Mouse (Mus musculus): ENCODE results near the gene Olfr237-ps1. TPM values are rescaled to one million over a fixed set of nuclear protein-coding genes. Genes with fewer than 3 reads are reported as not detected.

Gene Olfr237-ps1
- not detected in 2 replicates for total RNA-seq (2023)

DNA sequence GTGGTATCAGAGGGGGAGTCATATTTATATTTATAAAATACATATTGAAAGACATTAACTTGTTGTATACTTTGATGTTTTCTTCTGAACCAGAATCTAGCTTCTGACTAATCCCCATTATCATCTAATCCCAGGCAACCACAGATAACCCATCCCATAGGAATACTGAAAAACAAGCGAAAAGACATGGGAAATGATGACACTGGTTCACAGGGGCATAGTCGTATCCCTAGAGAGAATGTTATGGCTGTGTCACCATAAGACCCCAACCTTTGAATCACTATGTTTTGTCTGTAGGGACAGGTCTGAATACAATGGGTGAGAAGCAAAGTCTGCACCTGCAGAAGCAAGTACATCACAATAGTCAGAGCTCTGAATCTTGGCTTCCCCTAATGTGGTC, at the start of gene Olfr237-ps1:
Gene Olfr237-ps1, plus strand, starts transcription at position 301 of the 400 bp plus-strand sequence.

DNA sequence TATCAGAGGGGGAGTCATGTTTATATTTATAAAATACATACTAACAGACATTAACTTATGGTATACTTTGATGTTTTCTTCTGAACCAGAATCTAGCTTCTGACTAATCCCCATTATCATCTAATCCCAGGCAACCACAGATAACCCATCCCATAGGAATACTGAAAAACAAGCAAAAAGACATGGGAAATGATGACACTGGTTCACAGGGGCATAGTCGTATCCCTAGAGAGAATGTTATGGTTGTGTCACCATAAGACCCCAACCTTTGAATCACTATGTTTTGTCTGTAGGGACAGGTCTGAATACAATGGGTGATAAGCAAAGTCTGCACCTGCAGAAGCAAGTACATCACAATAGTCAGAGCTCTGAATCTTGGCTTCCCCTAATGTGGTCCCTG, 40.3 kb upstream of the Olfr237-ps1 start, which contains the start of gene Olfr441:
Gene Olfr441, plus strand, starts transcription at position 301 of the 400 bp plus-strand sequence.

DNA sequence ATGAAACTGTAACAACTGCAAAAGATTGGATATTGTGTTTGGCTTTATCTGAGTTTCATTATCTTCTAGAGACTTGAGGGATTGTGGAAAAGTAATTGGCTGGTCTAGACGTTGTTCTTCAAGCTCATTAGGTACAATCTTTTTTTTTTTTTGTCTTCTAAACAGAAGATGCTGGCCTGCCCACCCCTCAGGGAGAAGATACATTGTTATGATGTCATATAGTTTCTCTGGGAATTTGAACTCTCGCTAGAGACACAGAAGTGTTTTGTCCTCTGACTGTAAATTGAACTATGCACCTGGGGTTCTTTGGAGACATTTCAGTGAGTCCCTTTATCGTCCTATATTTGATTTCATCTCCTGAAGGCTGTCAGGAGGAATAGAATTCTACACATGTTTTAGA, 16.6 kb downstream of the Olfr237-ps1 start, which contains the start of gene Olfr437:
Gene Olfr437, plus strand, starts transcription at position 301 of the 400 bp plus-strand sequence.

GRCm38 (mm10) chr6:43171840-43172239, 25.5 kb downstream of the Olfr237-ps1 start, which contains the start of gene Olfr13:
TSS of gene Olfr13 (plus strand) at chr6:43172140.

GRCm38 (mm10) chr6:43196781-43197180, 50.4 kb downstream of the Olfr237-ps1 start, which contains the start of gene Olfr435:
TSS of gene Olfr435 (plus strand) at chr6:43197146.

Other genes starting within 250 kb of the Olfr237-ps1 start
- not detected in 2 replicates for gene Olfr447, start 237.7 kb upstream of the Olfr237-ps1 start, total RNA-seq (2023)
- not detected in 2 replicates for gene Olfr446, start 225.2 kb upstream of the Olfr237-ps1 start, total RNA-seq (2023)
- not detected in 2 replicates for gene Olfr444, start 197.5 kb upstream of the Olfr237-ps1 start, total RNA-seq (2023)
- gene Olfr441, start 40.2 kb upstream of the Olfr237-ps1 start, total RNA-seq (2023): not detected in 2 replicates
- not detected in 2 replicates for gene Olfr437, start 16.7 kb downstream of the Olfr237-ps1 start, total RNA-seq (2023)
- not detected in 2 replicates for gene Olfr13, start 25.6 kb downstream of the Olfr237-ps1 start, total RNA-seq (2023)
- not detected in 2 replicates for gene Olfr435, start 50.6 kb downstream of the Olfr237-ps1 start, total RNA-seq (2023)
- gene Olfr434, start 66.5 kb downstream of the Olfr237-ps1 start, total RNA-seq (2023): not detected in 2 replicates
- not detected in 2 replicates for gene Olfr47, start 85.0 kb downstream of the Olfr237-ps1 start, total RNA-seq (2023)
- gene Arhgef5, start 119.0 kb downstream of the Olfr237-ps1 start, total RNA-seq (2023): 0.60 and 0.88 TPM in 2 replicates
- gene Nobox, start 163.0 kb downstream of the Olfr237-ps1 start, total RNA-seq (2023): not detected in 2 replicates